Mouse (Mus musculus) adrenal gland, postnatal 36 days (tissue): ENCODE results near the gene Mga. TPM values are rescaled to one million over a fixed set of nuclear protein-coding genes. Genes with fewer than 3 reads are reported as not detected.

ENCODE experiments used
- DNase-seq, 2 experiments: peaks; one replicate each; pipeline ENCODE4 v3.0.0; 2021; ENCODE audit warnings: mixed read lengths in 1 of 2
- long read RNA-seq, 2 experiments: library from polyadenylated mRNA; stranded (forward); transcript quantifications; one replicate each; pipeline ENCODE4 v2.0.0; 2021; ENCODE audit warnings: borderline sequencing depth in 2 of 2
- total RNA-seq, 2 experiments: library from RNA; stranded (reverse); gene quantifications; 2 replicates each; pipeline ENCODE4 v1.2.3; 2021

Gene Mga
- total RNA-seq = 10 to 100 TPM; 46.7 to 47.5 TPM
- long read RNA-seq, experiment 1, partial matches to known transcripts = 0 of 2 reads
- long read RNA-seq, experiment 1, other reads (novel, unspliced or antisense) = 1 of 2 reads
- long read RNA-seq, experiment 2 = 0 reads

DNA sequence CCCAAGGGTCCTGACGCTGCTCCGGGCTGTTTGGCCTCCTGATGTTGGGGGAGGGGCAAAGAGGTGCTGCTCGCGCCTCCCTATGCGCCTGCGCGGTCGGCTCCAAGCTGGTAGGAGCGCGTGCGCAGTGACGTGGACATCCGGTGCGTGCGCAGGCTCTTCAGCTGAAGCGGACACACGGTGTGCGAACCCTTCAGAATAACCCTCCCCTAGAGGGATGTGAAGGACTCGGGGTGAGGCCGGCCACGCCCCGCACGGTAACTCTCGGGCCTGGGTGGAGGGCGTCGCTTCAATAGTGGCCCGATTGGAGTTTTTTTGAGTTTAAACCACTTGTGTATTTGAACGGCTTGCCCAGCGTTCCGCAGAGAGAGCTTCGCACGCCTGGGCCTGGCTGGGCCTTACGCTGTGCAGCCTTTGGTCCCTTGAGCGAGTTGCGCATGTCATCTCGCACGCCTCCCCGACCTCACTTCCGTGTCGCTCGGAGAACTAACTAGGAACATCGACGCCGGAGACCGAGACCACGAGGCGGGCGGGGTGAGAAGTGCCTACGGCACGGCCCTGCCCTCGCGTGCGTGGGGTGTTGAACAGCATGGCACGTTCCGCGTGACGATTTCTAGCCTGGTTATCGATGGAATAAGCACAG, at the start of gene Mga:
Gene Mga, plus strand, starts transcription at position 139 of the 643 bp plus-strand sequence.
- peak; percentile 95 to 96 for DNase-seq

DNA sequence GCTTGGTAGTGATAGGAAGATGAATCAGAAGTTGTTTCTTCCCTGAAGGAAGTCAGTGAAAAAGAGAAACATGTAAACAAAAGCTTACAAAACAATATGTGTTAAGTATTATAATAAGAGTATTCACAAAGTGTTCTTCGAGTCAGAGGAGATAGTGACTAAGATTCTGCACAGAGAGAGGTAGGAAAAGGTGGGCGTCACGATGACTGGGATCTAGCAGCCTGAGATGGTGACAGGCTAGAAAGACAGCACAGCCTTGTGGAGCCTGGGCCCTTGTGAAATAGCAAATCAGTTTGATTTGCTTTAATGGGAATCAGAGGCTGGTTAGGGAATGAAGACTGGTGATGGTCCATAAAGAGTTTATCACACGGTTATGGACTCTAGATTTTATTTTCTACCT, 43.2 kb upstream of the Mga start:
- no peak for DNase-seq

- no peak for DNase-seq
Observed at GRCm38 (mm10) chr2:119855310-119855850, 41.6 kb upstream of the Mga start.

- DNase-seq = no peak
Observed at GRCm38 (mm10) chr2:119857341-119857740, 39.7 kb upstream of the Mga start.

- no peak for DNase-seq
Observed at GRCm38 (mm10) chr2:119864484-119864883, 32.5 kb upstream of the Mga start.

DNA sequence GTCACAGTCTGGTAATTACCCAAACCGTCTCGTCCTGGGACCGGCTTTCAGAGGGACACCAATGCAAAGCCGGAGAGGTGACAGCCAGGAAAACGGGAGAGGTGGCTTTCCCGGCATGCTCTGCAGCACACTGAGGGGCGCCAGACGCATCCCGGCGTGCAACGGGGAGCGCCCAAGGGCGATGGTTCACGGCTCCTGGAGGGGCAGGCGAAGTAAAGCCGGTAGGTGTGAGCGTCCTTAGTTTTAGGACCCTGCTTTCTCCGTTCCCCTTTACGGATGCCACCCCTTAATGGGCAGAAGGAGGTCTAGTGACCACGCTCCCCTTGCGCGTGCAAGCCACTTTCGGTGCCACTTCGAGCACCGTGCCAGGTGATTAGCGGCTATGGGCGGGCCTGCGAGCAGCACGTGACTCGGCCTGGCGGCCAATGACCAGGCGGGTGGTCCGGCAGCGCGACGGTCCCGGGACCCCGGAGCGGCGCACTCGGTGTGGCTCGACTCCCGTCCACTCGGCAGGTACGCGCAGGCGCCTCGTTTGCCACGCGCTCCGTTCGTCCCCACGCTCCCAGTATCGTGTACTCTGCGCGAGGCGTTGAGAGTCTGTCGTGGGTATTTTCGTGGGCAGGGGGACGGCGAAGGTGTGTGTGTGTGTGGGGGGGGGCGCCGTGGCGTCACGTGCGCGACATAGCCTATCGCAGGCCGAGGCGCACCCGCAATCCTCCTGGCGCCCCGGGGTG, 24.5 kb upstream of the Mga start:
- peak; percentile 79 for DNase-seq

DNA sequence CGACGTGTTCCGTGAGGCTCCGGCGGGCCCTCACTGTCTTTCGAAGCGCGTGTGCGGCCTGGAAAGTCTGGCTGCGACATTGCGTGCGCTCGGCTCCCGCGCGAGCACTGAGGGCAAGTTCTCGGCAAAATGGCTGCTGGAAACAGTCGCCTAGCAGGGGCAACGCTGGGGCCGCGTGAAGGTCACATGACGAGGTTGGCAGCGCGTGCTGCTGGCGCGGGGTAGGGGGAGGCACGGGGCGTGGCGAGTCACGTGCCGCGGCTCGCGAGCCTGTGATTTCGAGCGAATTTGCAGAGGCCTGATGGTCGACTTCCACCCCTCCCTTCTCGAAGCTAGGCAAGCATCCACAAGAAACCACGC, 23.9 kb upstream of the Mga start:
- peak; percentile 89 for DNase-seq

DNA sequence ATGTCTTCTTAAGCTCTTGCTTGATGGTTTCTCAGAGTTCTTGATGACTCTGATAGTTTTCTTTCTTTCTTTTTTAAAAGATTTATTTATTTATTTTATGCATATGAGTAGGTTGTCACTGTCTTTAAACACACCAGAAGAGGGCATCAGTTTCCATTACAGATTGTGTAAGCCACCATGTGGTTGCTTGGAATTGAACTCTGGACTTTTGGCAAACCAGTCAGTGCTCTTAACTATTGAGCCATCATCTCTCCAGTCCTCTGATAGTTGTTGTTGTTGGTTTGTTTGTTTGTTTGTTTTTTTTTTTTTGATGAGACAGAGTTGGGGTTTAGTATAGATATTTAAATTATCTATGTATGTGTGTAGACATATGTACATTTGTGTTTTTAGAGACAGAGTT, 21.0 kb upstream of the Mga start:
- DNase-seq = no peak

DNA sequence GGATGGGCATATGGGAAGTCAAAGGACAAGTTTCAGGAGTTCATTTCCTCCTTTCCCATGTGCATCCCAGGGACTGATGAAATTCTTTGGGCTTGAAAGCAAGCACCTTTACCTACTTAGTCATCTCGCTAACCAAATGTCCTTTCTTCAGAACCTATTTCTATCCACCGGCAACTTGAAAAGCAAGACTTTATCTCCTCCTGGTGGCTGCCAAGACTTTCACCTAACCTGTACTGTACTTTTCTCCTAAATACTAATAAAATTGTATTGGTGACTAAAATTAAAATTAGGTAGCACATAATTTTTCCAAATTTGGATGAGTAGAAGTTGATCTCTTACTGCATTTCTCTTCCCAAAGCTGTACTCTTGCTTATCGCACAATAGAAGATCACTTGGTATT, 9.8 kb upstream of the Mga start:
- no peak for DNase-seq

DNA sequence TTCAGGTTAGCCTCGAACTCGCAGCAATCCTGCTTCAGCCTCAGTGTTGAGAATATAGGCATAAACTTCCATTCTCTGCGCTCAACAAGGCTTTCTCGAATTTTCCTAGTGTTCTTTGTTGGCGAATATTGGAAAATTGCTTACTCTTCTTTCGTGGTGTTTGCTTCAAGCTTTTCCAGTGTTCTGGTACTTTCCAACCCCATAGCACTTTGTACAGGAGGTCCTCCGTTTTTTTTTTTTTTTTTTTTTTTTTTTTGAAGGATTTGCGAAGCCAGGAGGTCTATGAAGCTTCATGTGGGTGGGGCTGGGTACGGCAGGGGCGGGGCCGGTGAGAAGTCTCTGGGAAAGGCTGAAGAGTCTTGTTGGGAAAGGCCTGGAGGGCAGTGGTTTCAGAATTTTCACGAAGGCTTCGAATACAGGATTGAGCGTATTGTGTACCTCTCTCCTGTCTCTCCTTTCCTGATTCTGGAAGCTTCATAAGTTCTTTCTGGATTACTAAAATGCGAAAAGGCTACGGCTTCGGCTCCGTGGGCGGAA, 407 bp upstream of the Mga start:
- DNase-seq = no peak

DNA sequence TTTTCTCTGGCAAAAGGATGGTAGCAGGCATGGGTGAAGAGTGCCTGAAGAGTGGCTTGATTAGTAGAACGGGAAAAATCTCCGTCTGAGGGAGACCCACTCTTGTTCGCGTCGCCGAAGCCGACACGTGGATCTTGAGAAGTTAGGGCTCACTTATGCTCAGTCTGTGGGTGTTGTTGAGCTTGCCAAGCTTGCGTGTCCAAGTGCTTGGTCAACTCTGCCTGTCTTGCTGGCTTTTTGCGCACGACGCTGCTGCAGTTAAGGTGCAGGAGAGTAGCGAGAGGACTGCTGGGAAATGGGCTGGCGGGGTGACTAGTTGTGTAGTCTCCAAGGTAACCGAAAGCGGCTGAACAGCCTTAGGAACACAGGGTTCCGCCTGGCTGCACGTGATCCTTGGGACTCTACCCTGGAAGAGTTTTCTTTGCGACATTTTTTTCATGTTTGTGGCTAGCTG, 1.1 kb downstream of the Mga start:
- peak; percentile 82 to 84 for DNase-seq

DNA sequence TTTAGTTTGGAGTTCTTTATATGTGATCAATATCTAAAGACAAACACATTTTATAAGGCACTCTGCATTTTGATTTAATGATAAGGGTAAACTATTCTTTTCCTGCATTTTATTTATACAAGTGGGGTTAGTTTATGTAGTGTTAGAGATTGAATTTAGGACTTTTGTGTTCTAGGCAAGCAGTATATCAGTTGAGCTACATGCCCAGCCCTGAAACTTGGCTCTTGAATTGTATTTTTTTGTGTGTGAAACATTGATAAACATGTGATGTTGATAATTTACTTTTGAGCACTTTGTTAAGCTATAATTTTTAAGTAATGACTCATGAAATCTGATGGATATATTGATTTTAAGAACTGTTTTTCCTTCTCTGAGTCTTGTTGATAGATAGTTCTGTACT, 19.0 kb downstream of the Mga start:
- DNase-seq = no peak

DNA sequence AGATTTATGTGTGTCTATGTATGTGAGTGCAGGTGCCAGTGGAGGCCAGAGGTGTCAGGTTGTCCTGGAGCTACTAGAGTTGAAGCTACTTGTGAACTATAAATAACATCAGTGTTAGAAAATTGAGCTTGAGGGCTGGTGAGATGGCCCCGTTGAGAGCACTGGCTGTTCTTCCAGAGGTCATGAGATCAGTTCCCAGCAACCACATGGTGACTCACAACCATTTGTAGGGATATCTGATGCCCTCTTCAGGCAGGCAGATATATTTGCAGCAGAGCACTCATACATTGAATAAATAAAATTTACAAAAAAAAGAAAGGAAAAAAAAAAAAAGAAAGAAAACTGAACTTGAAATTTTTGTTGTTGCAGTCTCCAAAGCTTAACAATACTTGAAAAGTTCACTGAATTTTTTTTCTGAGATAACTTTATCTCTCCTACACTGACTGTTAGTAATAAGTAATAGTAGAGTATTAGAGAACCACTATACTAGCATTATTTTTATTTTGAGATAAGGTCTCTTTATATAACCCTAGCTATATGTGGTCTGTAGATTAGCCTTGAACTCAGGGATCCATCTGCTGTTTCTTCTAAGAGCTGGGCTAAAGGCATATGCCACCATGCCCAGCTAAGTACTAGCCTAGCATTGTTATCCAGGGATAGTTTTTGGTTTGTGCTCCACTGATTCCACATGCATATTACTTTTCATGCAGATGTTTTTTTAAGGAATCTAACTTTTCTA, 20.8 kb downstream of the Mga start:
- no peak for DNase-seq

GRCm38 (mm10) chr2:119970571-119970970, 73.5 kb downstream of the Mga start:
- peak; percentile 11 to 61 for DNase-seq

DNA sequence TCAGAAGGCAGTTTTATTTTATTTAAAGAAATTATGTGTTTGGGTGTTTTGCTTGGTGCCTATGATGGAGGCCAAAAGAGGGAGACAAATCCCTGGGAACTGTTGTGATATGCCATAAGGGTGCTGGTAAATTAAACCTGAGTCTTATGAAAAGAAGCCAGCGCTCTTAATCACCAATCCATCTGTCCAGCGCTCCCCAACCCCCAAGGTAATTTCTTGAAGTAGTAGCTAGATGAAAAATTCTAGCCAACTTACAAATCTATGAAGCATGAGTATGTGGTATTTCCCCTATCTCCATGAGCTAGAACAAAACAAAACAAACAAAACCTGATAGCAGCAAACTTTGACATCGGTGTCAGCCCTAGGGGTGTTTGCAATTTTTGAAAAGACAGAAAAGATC, 74.3 kb downstream of the Mga start:
- DNase-seq = no peak

- DNase-seq = peak; percentile 97 to 98
Observed at GRCm38 (mm10) chr2:119971837-119972536, 75.0 kb downstream of the Mga start.

DNA sequence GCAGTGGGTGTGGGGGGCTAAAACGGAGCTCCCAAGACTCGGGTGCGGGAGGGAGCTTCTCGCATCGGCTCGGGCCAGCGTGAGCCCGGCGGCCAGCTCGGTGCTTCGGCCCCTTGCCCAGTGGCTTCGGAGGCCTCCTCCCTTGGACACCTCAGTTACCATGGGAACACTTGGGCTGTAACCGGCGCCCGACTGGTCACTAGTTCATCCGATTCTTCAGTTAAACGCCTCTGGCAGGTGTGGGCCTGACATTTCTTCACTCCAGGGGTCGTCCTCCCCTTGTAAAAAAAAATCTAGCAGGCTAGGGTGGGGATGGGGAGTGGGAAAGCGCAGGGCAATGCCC, 75.5 kb downstream of the Mga start, which contains the start of gene Mapkbp1:
Gene Mapkbp1, plus strand, starts transcription at position 163 of the 343 bp plus-strand sequence.
- no peak for DNase-seq

DNA sequence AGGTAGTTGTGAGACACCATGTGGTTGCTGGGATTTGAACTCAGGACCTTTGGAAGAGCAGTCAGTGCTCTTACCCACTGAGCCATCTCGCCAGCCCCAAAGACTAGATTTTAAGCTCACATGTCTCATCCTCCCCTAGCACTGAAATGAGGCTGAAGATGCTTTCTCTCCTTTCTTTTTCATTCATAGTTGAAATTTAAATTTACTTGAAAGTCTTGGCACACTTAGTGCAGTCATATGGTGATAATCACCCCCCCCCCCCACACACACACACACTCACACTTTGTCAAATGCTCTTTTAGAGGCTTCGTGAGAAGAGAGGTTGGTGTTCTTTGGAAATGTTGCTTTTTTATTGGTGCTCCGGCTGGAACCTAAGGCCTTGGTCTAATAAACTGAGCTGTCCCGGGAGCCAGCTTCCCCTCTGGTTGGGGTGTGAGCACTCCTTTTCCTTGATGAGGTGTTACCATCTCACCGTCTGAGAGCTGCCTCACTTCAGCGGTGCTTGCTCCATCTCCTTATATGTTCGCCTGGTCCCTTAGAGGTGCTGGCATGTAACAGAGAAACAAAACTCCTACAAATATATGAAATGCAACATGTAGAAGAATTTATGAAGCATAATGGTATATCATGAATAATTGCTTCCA, 83.4 kb downstream of the Mga start:
- no peak for DNase-seq

DNA sequence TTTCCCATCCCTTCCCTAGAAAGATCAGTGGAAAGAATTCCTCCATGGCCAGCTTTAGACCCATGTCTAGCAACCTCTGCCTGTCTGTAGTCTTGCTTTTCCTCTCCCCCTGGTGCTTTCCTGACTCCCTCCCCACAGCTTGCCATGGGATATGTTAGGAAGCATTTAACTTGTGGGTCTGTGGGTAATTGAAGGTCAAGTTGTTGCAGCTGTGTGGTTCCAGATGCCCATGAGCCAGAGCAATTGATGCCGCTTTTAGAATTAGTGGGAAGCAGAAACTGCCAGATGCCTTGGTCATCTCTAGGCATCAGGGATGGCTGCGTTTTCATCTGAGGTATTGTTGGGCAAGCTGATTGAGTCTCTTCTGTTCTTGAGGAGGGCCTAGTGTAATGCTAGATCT, 84.6 kb downstream of the Mga start:
- no peak for DNase-seq

DNA sequence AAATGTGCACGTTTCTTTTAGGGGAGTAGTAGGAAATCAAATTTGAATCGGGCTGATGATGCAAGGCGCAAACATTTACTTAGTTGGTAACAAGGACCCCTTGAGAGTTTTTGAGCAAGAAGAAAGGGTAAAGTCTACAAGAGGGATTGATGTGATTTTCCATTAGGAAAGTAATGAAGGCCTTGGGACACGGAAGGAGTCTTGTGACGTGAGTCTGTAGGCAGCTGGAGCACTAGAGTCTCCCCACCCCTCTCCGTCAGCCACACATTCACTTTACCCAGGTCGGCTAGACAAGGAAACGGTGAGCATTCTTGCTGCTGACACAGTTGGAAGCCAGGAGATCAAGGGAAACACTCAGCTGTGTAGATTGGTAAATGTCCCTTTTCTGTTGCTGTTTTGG, 88.8 kb downstream of the Mga start:
- no peak for DNase-seq

DNA sequence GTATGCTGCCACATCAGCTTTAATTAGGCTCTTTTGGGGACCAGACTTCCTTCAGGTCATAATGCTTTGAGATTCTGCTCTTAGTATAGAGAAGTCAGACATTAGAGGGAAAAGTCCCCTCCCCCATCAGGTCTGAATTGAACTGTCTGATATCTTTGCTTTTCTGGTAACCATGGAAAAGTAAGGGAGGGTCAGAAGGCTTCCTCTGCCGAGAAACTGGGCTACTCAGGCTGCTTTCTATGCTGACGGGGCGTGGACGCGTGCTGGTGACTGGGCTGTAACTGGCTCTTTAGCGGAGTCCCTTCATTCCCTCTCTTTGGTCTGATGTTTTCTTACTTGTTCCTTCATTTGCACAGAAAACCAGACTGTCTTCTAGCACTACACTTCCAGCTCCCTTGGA, 89.3 kb downstream of the Mga start:
- DNase-seq = no peak
